Comparison of ENCODE assay signal across 11 mouse cellular contexts in genomic region chr7:114199428-114200110, GRCm38 (mm10). TPM values are rescaled to one million over a fixed set of nuclear protein-coding genes. Genes with fewer than 3 reads are reported as not detected.
DNase-seq lines count a peak whose midpoint lies in the region; ATAC-seq and TF ChIP-seq lines count a peak whose summit lies in the region.
"Had no signal": no experiment of that assay in that cellular context is flagged by ENCODE, and none has a peak within 500 bp of the region (broad histone marks: within the 10 kb centered on the region; RNA-seq: fewer than 3 reads in every experiment).

No protein-coding gene starts in this region.

- no peaks in the 10 kb centered on the region for H3K9me3 ChIP-seq in kidney, postnatal 0 days (replicated peaks; ENCODE audit: low read length)
- no peaks in the 10 kb centered on the region for H3K9me3 ChIP-seq in kidney, embryonic 16.5 days (ENCODE audit: low read length)
- H3K9me3 ChIP-seq in heart, embryonic 13.5 days, result no peaks in the 10 kb centered on the region

- no peak overlapping the region for H3K4me2 ChIP-seq in kidney, postnatal 0 days (ENCODE audit: low read length)
- H3K4me2 ChIP-seq in kidney, embryonic 16.5 days (replicated peaks; ENCODE audit: low read depth, low read length), result no peak overlapping the region
- no peak overlapping the region for H3K4me2 ChIP-seq in heart, embryonic 13.5 days

- ATAC-seq in kidney, postnatal 0 days (replicated peaks; ENCODE audit: low FRiP score, low read depth), result no peak
- ATAC-seq in kidney, embryonic 16.5 days (ENCODE audit: low FRiP score, low TSS enrichment), result no peak
- ATAC-seq in heart, embryonic 13.5 days (ENCODE audit: extremely low read depth, insufficient number of reproducible peaks, low FRiP score, low TSS enrichment), result no peak; the same call in 1 of the 2 replicates
- ATAC-seq: forebrain, embryonic 16.5 days had no signal

- no peaks in the 10 kb centered on the region for H3K36me3 ChIP-seq in kidney, postnatal 0 days (ENCODE audit: insufficient read depth, low read length)
- no peaks in the 10 kb centered on the region for H3K36me3 ChIP-seq in kidney, embryonic 16.5 days (ENCODE audit: insufficient read depth, low read length)
- H3K36me3 ChIP-seq in heart, embryonic 13.5 days, result no peaks in the 10 kb centered on the region
- no peaks in the 10 kb centered on the region for H3K36me3 ChIP-seq in small intestine, adult 2 months (ENCODE audit: control insufficient read depth, insufficient read depth, low read length)

- 64% methylated on average over 3 of the region's 3 CpGs for WGBS in kidney, postnatal 0 days
- WGBS in kidney, embryonic 16.5 days, result 63% methylated on average over 3 of the region's 3 CpGs
- 15% methylated on average over 3 of the region's 3 CpGs for WGBS in heart, embryonic 13.5 days
- 32% methylated on average over 3 of the region's 3 CpGs for WGBS in small intestine, adult 2 months

- DNase-seq in kidney, postnatal 0 days (ENCODE audit: low spot score), result peak; percentile 29
- DNase-seq in brain, adult 2 months (ENCODE audit: low read depth, low spot score), result peak; percentile 18
- DNase-seq in Muller cell, postnatal 12 days (ENCODE audit: inconsistent ontology term), result no peak
- no peak for DNase-seq in right cerebral cortex, postnatal 14 days
- DNase-seq: cerebellum, adult 11-12 months; liver; thymus, postnatal 4 days had no signal

- no peak for TF ChIP-seq CTCF in kidney, postnatal 0 days (IDR thresholded peaks at IDR 0.05; ENCODE audit: low read depth)
- no peak for TF ChIP-seq CTCF in small intestine, adult 2 months (IDR thresholded peaks at IDR 0.05; ENCODE audit: extremely low read depth, insufficient read length, insufficient replicate concordance, low read depth, low read length)

- no peaks in the 10 kb centered on the region for H3K27me3 ChIP-seq in kidney, postnatal 0 days (ENCODE audit: insufficient read depth, low read length)
- no peaks in the 10 kb centered on the region for H3K27me3 ChIP-seq in kidney, embryonic 16.5 days (ENCODE audit: insufficient read depth, low read length)
- H3K27me3 ChIP-seq in heart, embryonic 13.5 days (replicated peaks), result no peaks in the 10 kb centered on the region
- H3K27me3 ChIP-seq in small intestine, adult 2 months (ENCODE audit: control insufficient read depth, insufficient read depth, low read length), result no peaks in the 10 kb centered on the region

- no peak for TF ChIP-seq POLR2A in small intestine, adult 2 months (IDR thresholded peaks at IDR 0.05; ENCODE audit: low read depth, low read length)

- no peak overlapping the region for H3K9ac ChIP-seq in kidney, postnatal 0 days (ENCODE audit: low read depth, low read length)
- H3K9ac ChIP-seq in kidney, embryonic 16.5 days (replicated peaks; ENCODE audit: low read length), result no peak overlapping the region
- H3K9ac ChIP-seq in heart, embryonic 13.5 days, result no peak overlapping the region

- no peak overlapping the region for H3K4me3 ChIP-seq in kidney, postnatal 0 days (replicated peaks; ENCODE audit: low read depth, low read length)
- H3K4me3 ChIP-seq in kidney, embryonic 16.5 days (ENCODE audit: low read length), result no peak overlapping the region
- H3K4me3 ChIP-seq in heart, embryonic 13.5 days, result no peak overlapping the region
- H3K4me3 ChIP-seq in small intestine, adult 2 months (ENCODE audit: low read depth, low read length), result no peak overlapping the region

- peaks cover 16% of the 10 kb centered on the region for H3K4me1 ChIP-seq in kidney, postnatal 0 days (replicated peaks; ENCODE audit: insufficient read depth, low read length)
- peaks cover 23% of the 10 kb centered on the region for H3K4me1 ChIP-seq in kidney, embryonic 16.5 days (ENCODE audit: insufficient read depth, low read length)
- H3K4me1 ChIP-seq in heart, embryonic 13.5 days, result peaks cover 52% of the 10 kb centered on the region
- peaks cover 25% of the 10 kb centered on the region for H3K4me1 ChIP-seq in small intestine, adult 2 months (ENCODE audit: control insufficient read depth, insufficient read depth, insufficient read length, low read length)

- no peak overlapping the region for H3K27ac ChIP-seq in kidney, postnatal 0 days
- H3K27ac ChIP-seq in kidney, embryonic 16.5 days (ENCODE audit: low read length), result no peak overlapping the region
- peak overlapping the region; percentile 88 for H3K27ac ChIP-seq in heart, embryonic 13.5 days (replicated peaks)
- peak overlapping the region; percentile 57; the same call in 1 of the 2 replicates for H3K27ac ChIP-seq in small intestine, adult 2 months (ENCODE audit: insufficient read depth, low read depth, low read length)

RNA-seq across cellular contexts. Expression of gene Copb1, which starts 54.9 kb away (rescaled TPM):
- 116 and 119 TPM in 2 replicates for polyA plus RNA-seq in kidney, postnatal 0 days (2015; fragmentation: Nextera tagmentation; extraction: Ambion mirVana)
- 134 and 140 TPM in 2 replicates for polyA plus RNA-seq in kidney, embryonic 16.5 days (2015; fragmentation: Nextera tagmentation; extraction: Ambion mirVana)
- 79.0 and 80.6 TPM in 2 replicates for polyA plus RNA-seq in heart, embryonic 13.5 days (2015; fragmentation: Nextera tagmentation; extraction: Ambion mirVana)
- 7.9 and 21.3 TPM in 2 replicates for polyA plus RNA-seq in small intestine, adult 2 months (2012; rRNA removed)

Comparison
In these comparisons a context has a peak if more than half of its experiments do, and no peak if none do; other contexts are left out.
1. DNase-seq: peak in kidney, postnatal 0 days (single experiment) and brain, adult 2 months (single experiment); none in Muller cell, postnatal 12 days (single experiment) and right cerebral cortex, postnatal 14 days (single experiment).
2. H3K27ac ChIP-seq: peak in heart, embryonic 13.5 days (single experiment) and small intestine, adult 2 months (single experiment); none in kidney, postnatal 0 days (single experiment) and kidney, embryonic 16.5 days (single experiment).